Mouse (Mus musculus): Measurements from ENCODE around the gene Gm20737. TPM values are rescaled to one million over a fixed set of nuclear protein-coding genes. Genes with fewer than 3 reads are reported as not detected.
"Not testable (repeated sequence)": the region's sequence is repeated elsewhere in the genome, so short reads cannot be mapped to it uniquely, and the experiment has no call there.

Gm20737 gene
- not detected for total RNA-seq (2021)
- not detected in 2 replicates for polyA plus RNA-seq (2012; rRNA removed)
- long read RNA-seq, result 0 reads

- DNase-seq, result not testable (repeated sequence)
Measured at GRCm38 (mm10) chrY:10535942-10536341, at the start of gene Gm20737. TSS of gene Gm20737 (minus strand) at chrY:10536042.

- DNase-seq, result not testable (repeated sequence)
Measured at GRCm38 (mm10) chrY:10553153-10553552, 17.3 kb upstream of the Gm20737 start, which contains the start of gene Gm21775. TSS of gene Gm21775 (plus strand) at chrY:10553453.

Other genes starting within 250 kb of the Gm20737 start
- not detected for gene Gm20834, start 211.5 kb downstream of the Gm20737 start, total RNA-seq (2021)
- gene Gm20834, start 211.5 kb downstream of the Gm20737 start, polyA plus RNA-seq (2012; rRNA removed), result not detected in 2 replicates
- gene Gm28510, start 123.3 kb downstream of the Gm20737 start, total RNA-seq (2021), result not detected
- not detected in 2 replicates for gene Gm28510, start 123.3 kb downstream of the Gm20737 start, polyA plus RNA-seq (2012; rRNA removed)
- gene Gm21775, start 17.4 kb upstream of the Gm20737 start, total RNA-seq (2021), result not detected
- not detected in 2 replicates for gene Gm21775, start 17.4 kb upstream of the Gm20737 start, polyA plus RNA-seq (2012; rRNA removed)
- gene Gm21900, start 80.3 kb upstream of the Gm20737 start, total RNA-seq (2021), result not detected
- not detected in 2 replicates for gene Gm21900, start 80.3 kb upstream of the Gm20737 start, polyA plus RNA-seq (2012; rRNA removed)
- not detected for gene Gm20777, start 216.4 kb upstream of the Gm20737 start, total RNA-seq (2021)
- not detected in 2 replicates for gene Gm20777, start 216.4 kb upstream of the Gm20737 start, polyA plus RNA-seq (2012; rRNA removed)